Mouse (Mus musculus): Measurements from ENCODE around the gene Gm49673.
"Not testable (repeated sequence)": the region's sequence is repeated elsewhere in the genome, so short reads cannot be mapped to it uniquely, and the experiment has no call there.

Gm49673 gene

DNA sequence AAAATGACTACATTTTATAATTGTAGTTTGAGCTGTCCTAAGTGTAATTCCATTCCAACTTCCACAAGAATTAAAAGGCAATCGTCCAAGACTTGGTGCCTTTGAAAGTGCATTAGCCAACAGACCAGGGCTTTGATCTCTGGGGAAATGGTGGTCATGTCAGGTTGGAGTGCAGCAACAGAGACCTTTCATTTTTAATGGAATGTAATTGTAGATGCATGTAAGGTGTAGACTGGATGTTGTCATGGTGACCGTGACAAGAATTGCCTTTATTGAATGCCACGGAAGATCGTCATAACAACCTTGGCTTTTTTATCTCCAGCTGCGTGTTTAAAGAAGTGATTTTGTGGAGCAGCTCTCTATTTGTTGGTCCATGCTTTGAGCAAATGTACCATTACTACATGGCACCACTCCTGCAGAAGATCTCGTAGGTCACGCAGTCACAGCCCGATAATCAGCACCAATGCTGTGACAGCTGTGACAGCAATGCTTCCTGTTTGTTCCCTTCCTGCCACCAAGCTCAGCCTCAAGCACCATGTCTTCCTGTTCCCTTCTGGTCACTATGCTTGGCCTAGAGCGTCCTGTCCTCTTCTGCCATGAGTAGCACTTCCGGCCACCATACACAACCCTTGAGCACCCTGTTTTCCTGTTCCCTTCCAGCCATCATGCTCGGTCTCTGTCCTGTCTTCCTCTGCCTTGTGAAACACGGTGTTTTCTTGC lies 107.5 kb downstream of the Gm49673 start:
- not testable (repeated sequence) for DNase-seq (ENCODE audit: low spot score)

DNA sequence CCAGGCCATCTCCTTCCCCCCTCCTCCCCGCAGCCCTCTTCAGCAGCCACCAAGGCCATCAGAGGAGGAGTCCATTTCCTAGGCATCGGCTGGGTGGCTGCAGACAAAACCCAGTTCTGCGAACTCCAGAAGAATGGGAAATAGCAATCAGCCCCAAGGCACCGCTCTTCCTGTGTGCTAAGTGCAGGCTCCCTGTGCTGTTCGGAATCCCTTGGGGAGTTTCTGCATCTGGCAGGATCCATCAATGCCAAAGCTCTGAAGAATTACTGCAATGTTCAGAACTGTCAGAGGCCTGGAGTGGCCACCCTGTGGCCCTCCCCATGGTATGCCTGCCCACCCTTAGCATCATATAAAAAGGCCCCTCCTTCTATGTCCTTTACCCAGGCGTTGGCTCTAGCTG lies 110.6 kb downstream of the Gm49673 start:
- DNase-seq (ENCODE audit: low spot score), result not testable (repeated sequence)

All from testis, postnatal 14 days (tissue).